Mouse (Mus musculus) MEL (cell line): ENCODE results near the gene Dclk3. TPM values are rescaled to one million over a fixed set of nuclear protein-coding genes. Genes with fewer than 3 reads are reported as not detected.

Experiments
- DNase-seq: peaks from one replicate; pipeline ENCODE4 v3.0.0; 2011; ENCODE audit warnings: low read depth, low spot score
- H3K27ac ChIP-seq: 2 replicates; pipeline ENCODE4 v1.5.1; 2012; ENCODE audit warnings: low read depth, mild to moderate bottlenecking, control low read depth, low read length, moderate library complexity; ENCODE audit not compliant: control insufficient read depth
- H3K27me3 ChIP-seq, 2 experiments: fragments of 150-350 bp in 1 of 2; sonication (generic) in 1 of 2; 2 replicates each; pipeline ENCODE4 v1.6.1; 2012; ENCODE audit warnings: low read length in 2 of 2, mild to moderate bottlenecking in 2 of 2, improper control_type of control experiment in 1 of 2, moderate library complexity in 1 of 2; ENCODE audit not compliant: insufficient read depth in 2 of 2, control insufficient read depth in 1 of 2
- H3K36me3 ChIP-seq, 2 experiments: 2 replicates each; pipeline ENCODE4 v1.6.1; 2012 to 2014; ENCODE audit warnings: low read length in 2 of 2, improper control_type of control experiment in 1 of 2, inconsistent platforms in 1 of 2, mild to moderate bottlenecking in 1 of 2; ENCODE audit not compliant: insufficient read depth in 2 of 2, control insufficient read depth in 1 of 2
- H3K4me1 ChIP-seq, 2 experiments: fragments of 150-350 bp in 1 of 2; sonication (generic) in 1 of 2; 2 replicates each; pipeline ENCODE4 v1.6.1; 2012; ENCODE audit warnings: low read length in 2 of 2, improper control_type of control experiment in 1 of 2, mild to moderate bottlenecking in 1 of 2; ENCODE audit not compliant: insufficient read depth in 2 of 2, control insufficient read depth in 1 of 2
- H3K4me3 ChIP-seq, 2 experiments: fragments of 150-350 bp in 1 of 2; sonication (generic) in 1 of 2; 2 replicates each; pipeline ENCODE4 v1.5.1; 2012; ENCODE audit warnings: low read depth in 2 of 2, low read length in 2 of 2, mild to moderate bottlenecking in 2 of 2, moderate library complexity in 2 of 2, control low read depth in 1 of 2, improper control_type of control experiment in 1 of 2; ENCODE audit not compliant: control insufficient read depth in 1 of 2, insufficient read depth in 1 of 2
- H3K79me2 ChIP-seq: 2 replicates; pipeline ENCODE4 v1.6.1; 2012; ENCODE audit warnings: mild to moderate bottlenecking, low read length, moderate library complexity; ENCODE audit not compliant: control insufficient read depth, poor library complexity, insufficient read depth
- H3K9ac ChIP-seq: 2 replicates; pipeline ENCODE4 v1.6.1; 2012; ENCODE audit warnings: low read depth, mild to moderate bottlenecking, control low read depth, low read length, moderate library complexity; ENCODE audit not compliant: control insufficient read depth, poor library complexity, severe bottlenecking
- H3K9me3 ChIP-seq: fragments of 150-350 bp; sonication (generic); replicated peaks from 2 replicates; pipeline ENCODE4 v1.6.1; 2012; ENCODE audit warnings: mild to moderate bottlenecking, low read length, improper control_type of control experiment, moderate library complexity; ENCODE audit not compliant: insufficient read depth
- CHD1 ChIP-seq: IDR thresholded peaks from 2 replicates; pipeline ENCODE4 v1.6.1; 2012; ENCODE audit warnings: low read depth, mild to moderate bottlenecking, inconsistent platforms, low read length, improper control_type of control experiment
- CHD2 ChIP-seq: IDR thresholded peaks from 2 replicates; pipeline ENCODE4 v1.6.1; 2011; ENCODE audit warnings: low read length, improper control_type of control experiment
- CTCF ChIP-seq, 3 experiments: IDR thresholded peaks in 2 of 3; conservative IDR thresholded peaks in 1 of 3; 2 replicates each; pipeline ENCODE4 v1.5.1; 2011 to 2012; ENCODE audit warnings: low read length in 3 of 3, low read depth in 2 of 3, mild to moderate bottlenecking in 2 of 3, improper control_type of control experiment in 1 of 3, inconsistent platforms in 1 of 3, mixed read lengths in 1 of 3, moderate library complexity in 1 of 3; ENCODE audit not compliant: control insufficient read depth in 1 of 3, insufficient read depth in 1 of 3, poor library complexity in 1 of 3, severe bottlenecking in 1 of 3
- E2F4 ChIP-seq: IDR thresholded peaks from 2 replicates; pipeline ENCODE4 v1.6.1; 2011; ENCODE audit warnings: low read depth, low read length, improper control_type of control experiment, borderline replicate concordance
- ETS1 ChIP-seq: IDR thresholded peaks from 2 replicates; pipeline ENCODE4 v1.6.1; 2012; ENCODE audit warnings: low read depth, mild to moderate bottlenecking, inconsistent platforms, low read length, improper control_type of control experiment, moderate library complexity
- GABPA ChIP-seq: IDR thresholded peaks from 2 replicates; pipeline ENCODE4 v1.6.1; 2012; ENCODE audit warnings: low read depth, mild to moderate bottlenecking, inconsistent platforms, low read length, improper control_type of control experiment, moderate library complexity
- HCFC1 ChIP-seq: IDR thresholded peaks from 2 replicates; pipeline ENCODE4 v1.6.1; 2012; ENCODE audit warnings: low read depth, mild to moderate bottlenecking, inconsistent platforms, low read length, improper control_type of control experiment, moderate library complexity
- JUND ChIP-seq: IDR thresholded peaks from 2 replicates; pipeline ENCODE4 v1.6.1; 2011; ENCODE audit warnings: low read depth, mild to moderate bottlenecking, improper control_type of control experiment, low read length
- KAT2A ChIP-seq: conservative IDR thresholded peaks from 2 replicates; pipeline ENCODE4 v1.6.1; 2012; ENCODE audit warnings: low read depth, low read length, improper control_type of control experiment, inconsistent platforms
- MAFK ChIP-seq: IDR thresholded peaks from 2 replicates; pipeline ENCODE4 v1.6.1; 2011; ENCODE audit warnings: low read depth, mild to moderate bottlenecking, low read length, improper control_type of control experiment, borderline replicate concordance
- MAZ ChIP-seq: IDR thresholded peaks from 2 replicates; pipeline ENCODE4 v1.6.1; 2012; ENCODE audit warnings: low read depth, mild to moderate bottlenecking, inconsistent platforms, low read length, improper control_type of control experiment
- MXI1 ChIP-seq: IDR thresholded peaks from 2 replicates; pipeline ENCODE4 v1.6.1; 2011; ENCODE audit warnings: mild to moderate bottlenecking, low read depth, low read length, improper control_type of control experiment
- MYB ChIP-seq: IDR thresholded peaks from 2 replicates; pipeline ENCODE4 v1.6.1; 2011; ENCODE audit warnings: mild to moderate bottlenecking, low read depth, low read length, improper control_type of control experiment
- MYC ChIP-seq: IDR thresholded peaks from 2 replicates; pipeline ENCODE4 v1.6.1; 2011; ENCODE audit warnings: low read depth, mild to moderate bottlenecking, low read length, improper control_type of control experiment, moderate library complexity
- NELFE ChIP-seq: IDR thresholded peaks from 2 replicates; pipeline ENCODE4 v1.6.1; 2011; ENCODE audit warnings: low read depth, low read length, improper control_type of control experiment
- NRF1 ChIP-seq: IDR thresholded peaks from 2 replicates; pipeline ENCODE4 v1.6.1; 2014; ENCODE audit warnings: low read depth, mild to moderate bottlenecking, inconsistent platforms, low read length, improper control_type of control experiment, moderate library complexity; ENCODE audit not compliant: poor library complexity, insufficient read depth, severe bottlenecking
- POLR2A ChIP-seq, 2 experiments: IDR thresholded peaks; 2 replicates each; pipeline ENCODE4 v1.6.1; 2011 to 2012; ENCODE audit warnings: low read length in 2 of 2, mild to moderate bottlenecking in 2 of 2, control low read depth in 1 of 2, improper control_type of control experiment in 1 of 2, low read depth in 1 of 2, moderate library complexity in 1 of 2; ENCODE audit not compliant: control insufficient read depth in 1 of 2, insufficient read depth in 1 of 2, poor library complexity in 1 of 2
- POLR2AphosphoS2 ChIP-seq: IDR thresholded peaks from 2 replicates; pipeline ENCODE4 v1.6.1; 2011; ENCODE audit warnings: low read length, improper control_type of control experiment
- RAD21 ChIP-seq: IDR thresholded peaks from 2 replicates; pipeline ENCODE4 v1.6.1; 2011; ENCODE audit warnings: mild to moderate bottlenecking, low read depth, low read length, improper control_type of control experiment
- RCOR1 ChIP-seq: IDR thresholded peaks from 2 replicates; pipeline ENCODE4 v1.6.1; 2012; ENCODE audit warnings: low read depth, mild to moderate bottlenecking, inconsistent platforms, low read length, improper control_type of control experiment
- SIN3A ChIP-seq: IDR thresholded peaks from 2 replicates; pipeline ENCODE4 v1.6.1; 2012; ENCODE audit warnings: low read length, improper control_type of control experiment, inconsistent platforms
- SMC3 ChIP-seq: IDR thresholded peaks from 2 replicates; pipeline ENCODE4 v1.6.1; 2011; ENCODE audit warnings: low read depth, low read length, improper control_type of control experiment
- TBP ChIP-seq: IDR thresholded peaks from 2 replicates; pipeline ENCODE4 v1.8.0; 2011; ENCODE audit warnings: low read depth, low read length, improper control_type of control experiment
- TCF12 ChIP-seq: IDR thresholded peaks from 2 replicates; pipeline ENCODE4 v1.6.1; 2014; ENCODE audit warnings: low read depth, mild to moderate bottlenecking, inconsistent platforms, low read length, improper control_type of control experiment, moderate library complexity
- UBTF ChIP-seq: IDR thresholded peaks from 2 replicates; pipeline ENCODE4 v1.6.1; 2012; ENCODE audit warnings: low read depth, mild to moderate bottlenecking, inconsistent platforms, low read length, improper control_type of control experiment, moderate library complexity, borderline replicate concordance; ENCODE audit not compliant: insufficient read depth
- USF1 ChIP-seq: IDR thresholded peaks from 2 replicates; pipeline ENCODE4 v1.6.1; 2014; ENCODE audit warnings: low read depth, mild to moderate bottlenecking, inconsistent platforms, low read length, improper control_type of control experiment, moderate library complexity
- USF2 ChIP-seq, 2 experiments: IDR thresholded peaks; 2 replicates each; pipeline ENCODE4 v1.6.1; 2011 to 2012; ENCODE audit warnings: improper control_type of control experiment in 2 of 2, low read length in 2 of 2, borderline replicate concordance in 1 of 2, inconsistent platforms in 1 of 2, low read depth in 1 of 2, mild to moderate bottlenecking in 1 of 2; ENCODE audit not compliant: insufficient read depth in 1 of 2
- ZC3H11A ChIP-seq: IDR thresholded peaks from 2 replicates; pipeline ENCODE4 v1.6.1; 2012; ENCODE audit warnings: low read depth, mild to moderate bottlenecking, inconsistent platforms, low read length, improper control_type of control experiment
- ZKSCAN1 ChIP-seq: IDR thresholded peaks from 2 replicates; pipeline ENCODE4 v1.6.1; 2012; ENCODE audit warnings: low read depth, mild to moderate bottlenecking, inconsistent platforms, low read length, improper control_type of control experiment, moderate library complexity
- polyA plus RNA-seq, 2 experiments: library from polyadenylated mRNA; stranded (reverse) in 1 of 2; unstranded in 1 of 2; fragments of >175 nt in 1 of 2; fragments of >200 nt in 1 of 2; gene quantifications; 2 replicates each; pipeline versions ENCODE4 v1.2.1 to v1.2.4; 2012; ENCODE audit warnings: low replicate concordance in 2 of 2, low read depth in 1 of 2; ENCODE audit not compliant: insufficient read length in 2 of 2, insufficient read depth in 1 of 2, missing spikeins in 1 of 2
- total RNA-seq: library from RNA; depleted of rRNA; stranded (reverse); fragments of 300-350 nt; gene quantifications from 2 replicates; pipeline ENCODE4 v1.2.3, GENCODE M21; 2012

Dclk3 gene
- total and polyA plus RNA-seq, 3 experiments: not detected

DNA sequence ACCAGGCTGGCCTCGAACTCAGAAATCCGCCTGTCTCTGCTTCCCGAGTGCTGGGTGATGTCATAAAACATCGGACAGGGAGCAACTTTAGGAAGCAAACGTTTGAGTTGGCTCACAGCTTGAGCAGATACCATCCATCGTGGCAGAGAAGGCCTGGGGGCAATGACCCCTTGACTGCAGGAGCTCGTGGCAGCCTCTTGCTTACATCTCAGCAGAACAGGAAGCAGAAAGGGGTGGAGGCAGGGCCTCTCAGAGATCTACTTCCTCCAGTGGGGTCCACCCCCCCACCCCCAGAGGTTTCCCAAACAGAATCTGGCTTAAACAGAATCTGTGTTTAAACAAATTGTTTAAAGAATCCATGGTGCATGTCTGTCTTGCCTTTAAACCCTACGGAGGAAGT lies 20.6 kb downstream of the Dclk3 start:
- no peak for DNase-seq
- TF ChIP-seq USF2 (IDR thresholded peaks at IDR 0.05; ENCODE audit: borderline replicate concordance in 1 of 2, insufficient read depth in 1 of 2, low read depth in 1 of 2, low read length in 2 of 2): no peak
- no peak for TF ChIP-seq TCF12
- TF ChIP-seq MYC: no peak
- no peak for TF ChIP-seq POLR2A (IDR thresholded peaks at IDR 0.05; ENCODE audit: control insufficient read depth in 1 of 2, insufficient read depth in 1 of 2, low read depth in 1 of 2, low read length in 2 of 2, poor library complexity in 1 of 2)
- TF ChIP-seq E2F4: no peak
- TF ChIP-seq NRF1: no peak
- TF ChIP-seq JUND: no peak
- TF ChIP-seq POLR2AphosphoS2: no peak
- TF ChIP-seq MAFK: no peak
- TF ChIP-seq UBTF: no peak
- no peak for TF ChIP-seq RCOR1
- TF ChIP-seq ZKSCAN1: no peak
- TF ChIP-seq RAD21: no peak
- no peak for TF ChIP-seq GABPA
- no peak for TF ChIP-seq KAT2A
- no peak for TF ChIP-seq HCFC1
- no peak for TF ChIP-seq SMC3
- no peak for TF ChIP-seq MXI1
- TF ChIP-seq ETS1: no peak
- no peak for TF ChIP-seq TBP
- no peak overlapping the region for H3K27ac ChIP-seq

DNA sequence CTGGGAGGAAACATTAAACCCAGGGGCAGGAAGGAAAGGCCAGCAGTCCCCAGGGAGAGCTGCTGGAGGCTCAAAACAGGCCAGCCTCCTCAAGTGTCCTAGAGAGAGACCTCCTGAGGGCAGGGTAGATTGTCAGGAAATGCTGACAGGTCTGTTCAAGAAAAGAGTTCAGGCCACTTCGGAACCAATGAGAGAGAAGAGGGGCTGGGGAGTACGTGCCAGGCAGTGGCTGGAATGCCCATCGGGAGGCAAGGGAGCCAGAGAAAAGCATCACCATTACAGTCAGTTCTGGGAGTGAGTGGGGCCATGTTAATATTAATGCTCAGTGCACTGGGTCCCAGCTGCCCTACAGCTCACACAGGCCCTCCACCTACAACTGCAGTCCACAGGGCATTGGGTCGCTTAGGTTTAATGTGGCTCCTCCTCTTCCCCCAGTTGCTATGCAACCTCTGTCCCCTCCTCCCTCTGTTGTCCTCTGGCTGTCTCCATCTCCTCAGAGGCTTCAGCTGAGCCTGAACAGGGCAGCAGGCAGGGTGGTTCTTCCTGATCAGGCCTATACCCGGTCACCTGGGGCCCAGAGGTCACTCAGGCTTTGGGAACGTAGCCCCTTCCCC lies 21.4 kb downstream of the Dclk3 start:
- no peaks in the 10 kb centered on the region for H3K36me3 ChIP-seq
- H3K4me3 ChIP-seq: no peak overlapping the region
- H3K27me3 ChIP-seq: no peaks in the 10 kb centered on the region
- no peaks in the 10 kb centered on the region for H3K9me3 ChIP-seq
- no peak overlapping the region for H3K9ac ChIP-seq
- no peak for TF ChIP-seq E2F4
- TF ChIP-seq NRF1: no peak
- no peak for TF ChIP-seq ZC3H11A
- TF ChIP-seq ETS1: no peak
- TF ChIP-seq NELFE: no peak
- TF ChIP-seq USF1: no peak
- TF ChIP-seq CTCF (IDR thresholded peaks at IDR 0.05 in 2 of 3, conservative IDR thresholded peaks at IDR 0.05 in 1 of 3; ENCODE audit: control insufficient read depth in 1 of 3, insufficient read depth in 1 of 3, low read depth in 2 of 3, low read length in 3 of 3, poor library complexity in 1 of 3, severe bottlenecking in 1 of 3): no peak
- TF ChIP-seq MYB: no peak
- no peak for TF ChIP-seq SIN3A
- TF ChIP-seq HCFC1: no peak
- TF ChIP-seq USF2 (IDR thresholded peaks at IDR 0.05; ENCODE audit: borderline replicate concordance in 1 of 2, insufficient read depth in 1 of 2, low read depth in 1 of 2, low read length in 2 of 2): no peak
- TF ChIP-seq ZKSCAN1: no peak
- no peak for TF ChIP-seq POLR2A (IDR thresholded peaks at IDR 0.05; ENCODE audit: control insufficient read depth in 1 of 2, insufficient read depth in 1 of 2, low read depth in 1 of 2, low read length in 2 of 2, poor library complexity in 1 of 2)
- TF ChIP-seq CHD1: no peak
- TF ChIP-seq RAD21: no peak
- TF ChIP-seq CHD2: no peak
- no peak for TF ChIP-seq MAZ
- TF ChIP-seq SMC3: no peak
- TF ChIP-seq TBP: no peak
- no peak overlapping the region for H3K27ac ChIP-seq
- H3K4me1 ChIP-seq: no peaks in the 10 kb centered on the region
- DNase-seq: no peak
- no peaks in the 10 kb centered on the region for H3K79me2 ChIP-seq

More for the DNA sequence above, 20.6 kb downstream of the Dclk3 start:
- Histone ChIP-seq H3K27me3 (no peaks in the 10 kb centered on the region), H3K9me3 (no peaks in the 10 kb centered on the region), H3K4me3 (no peak overlapping the region), H3K4me1 (no peaks in the 10 kb centered on the region), H3K79me2 (no peaks in the 10 kb centered on the region), H3K9ac (no peak overlapping the region), H3K36me3 (no peaks in the 10 kb centered on the region)
